Mouse (Mus musculus): ENCODE results near the gene Calm3. TPM values are rescaled to one million over a fixed set of nuclear protein-coding genes. Genes with fewer than 3 reads are reported as not detected.
A peak's percentile ranks its signal among the peaks of the same experiment; 100 is the strongest.

Calm3 gene
- total and polyA plus RNA-seq, 3 experiments, result 294 to 623 (median 326) TPM

DNA sequence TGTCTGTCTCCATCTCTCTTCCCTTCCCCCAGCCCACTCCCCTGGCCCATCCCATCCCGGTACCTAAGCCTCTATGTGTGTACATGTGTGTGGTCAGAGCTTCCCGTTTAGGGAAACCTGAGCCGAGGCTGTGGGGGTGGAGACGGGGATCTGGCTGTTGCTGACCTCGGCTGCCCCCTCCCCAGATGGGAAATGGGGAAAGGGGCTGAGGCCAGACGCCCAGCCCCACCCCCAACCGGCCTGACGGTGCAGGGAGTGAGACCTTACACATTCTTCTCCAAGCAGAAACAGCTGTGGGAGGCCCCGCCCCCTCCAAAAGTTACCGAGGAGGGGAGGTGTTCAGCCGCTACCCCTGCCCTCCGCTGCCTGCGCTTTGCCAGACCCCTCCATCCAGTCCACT, 47.3 kb downstream of the Calm3 start:
- no peaks in the 10 kb centered on the region for H3K79me2 ChIP-seq (replicated peaks; ENCODE audit: control insufficient read depth, extremely low read depth, insufficient read depth, poor library complexity, severe bottlenecking)
- in situ Hi-C loops (cut with MboI; ENCODE audit: low pct_ligation_motif_present, low pct_unique_long_range_greater_than_20kb, low sequenced_read_pairs), result no loop called here
- no peaks in the 10 kb centered on the region for H3K9me3 ChIP-seq (replicated peaks; ENCODE audit: low read length)
- TF ChIP-seq PAX5 (IDR thresholded peaks at IDR 0.05; ENCODE audit: low read length) (no peak), RAD21 (IDR thresholded peaks at IDR 0.05; ENCODE audit: low read depth, low read length) (no peak), USF1 (IDR thresholded peaks at IDR 0.05; ENCODE audit: low read depth, low read length) (no peak), GABPA (IDR thresholded peaks at IDR 0.05; ENCODE audit: insufficient replicate concordance, low read depth, low read length) (no peak)
- no peak overlapping the region for H3K27ac ChIP-seq (ENCODE audit: insufficient read depth, low read depth)
- peaks cover 6 to 39% of the 10 kb centered on the region in 2 experiments for H3K4me1 ChIP-seq (ENCODE audit: control insufficient read depth in 1 of 2, insufficient read depth in 2 of 2)
- H3K9ac ChIP-seq (ENCODE audit: insufficient read depth, low read depth), result peak overlapping the region; percentile 20
- dilution Hi-C loops (cut with MboI; ENCODE audit: extremely low pct_ligation_motif_present, extremely low pct_unique_long_range_greater_than_20kb, low sequenced_read_pairs), result no loop called here
- H3K36me3 ChIP-seq (replicated peaks in 1 of 2; ENCODE audit: control insufficient read depth in 1 of 2, insufficient read depth in 1 of 2, low read length in 1 of 2), result peaks cover 3 to 38% of the 10 kb centered on the region in 2 experiments
- H3K4me2 ChIP-seq (ENCODE audit: insufficient read depth, low read depth, poor library complexity, severe bottlenecking), result peak overlapping the region; percentile 52
- no peak for DNase-seq (ENCODE audit: extremely low read depth)
- peak overlapping the region; percentile 10 to 72 (median 55) for H3K4me3 ChIP-seq (replicated peaks in 1 of 3; ENCODE audit: low read depth in 2 of 3, low read length in 2 of 3, poor library complexity in 1 of 3)
- no peaks in the 10 kb centered on the region for H3K27me3 ChIP-seq (replicated peaks)

DNA sequence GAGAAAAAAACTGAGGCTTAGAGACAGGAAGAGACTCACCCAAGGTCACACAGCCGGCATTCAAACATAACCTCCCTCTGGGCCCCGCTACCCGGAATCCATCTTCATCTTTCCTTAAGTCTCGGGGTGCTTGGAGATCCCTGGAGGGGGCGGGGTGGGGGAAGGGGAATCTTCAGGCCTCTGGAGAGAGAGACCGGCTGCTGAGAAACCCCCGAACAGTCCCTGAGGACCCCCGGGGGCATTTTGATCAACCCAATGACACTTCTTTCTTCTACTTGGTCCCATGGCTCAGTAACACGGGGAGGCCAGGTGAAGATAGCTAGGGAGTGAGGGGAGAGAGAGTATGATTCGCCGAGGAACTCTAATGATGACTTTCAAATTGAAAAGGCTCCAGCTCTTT, 47.9 kb downstream of the Calm3 start:
- dilution Hi-C loops (cut with MboI; ENCODE audit: extremely low pct_ligation_motif_present, extremely low pct_unique_long_range_greater_than_20kb, low sequenced_read_pairs) (no loop called here), in situ Hi-C loops (cut with MboI; ENCODE audit: low pct_ligation_motif_present, low pct_unique_long_range_greater_than_20kb, low sequenced_read_pairs) (no loop called here)
- H3K4me1 ChIP-seq (ENCODE audit: control insufficient read depth in 1 of 2, insufficient read depth in 2 of 2), result peaks cover 6 to 39% of the 10 kb centered on the region in 2 experiments
- no peaks in the 10 kb centered on the region for H3K9me3 ChIP-seq (replicated peaks; ENCODE audit: low read length)
- H3K36me3 ChIP-seq (replicated peaks in 1 of 2; ENCODE audit: control insufficient read depth in 1 of 2, insufficient read depth in 1 of 2, low read length in 1 of 2), result peaks cover 8 to 39% of the 10 kb centered on the region in 2 experiments
- H3K9ac ChIP-seq (ENCODE audit: insufficient read depth, low read depth), result peak overlapping the region; percentile 20
- H3K27me3 ChIP-seq (replicated peaks), result no peaks in the 10 kb centered on the region
- peak overlapping the region; percentile 52 for H3K4me2 ChIP-seq (ENCODE audit: insufficient read depth, low read depth, poor library complexity, severe bottlenecking)
- no peak for DNase-seq (ENCODE audit: extremely low read depth)
- peak overlapping the region; percentile 55 to 72 (median 70) for H3K4me3 ChIP-seq (replicated peaks in 1 of 3; ENCODE audit: low read depth in 2 of 3, low read length in 2 of 3, poor library complexity in 1 of 3)
- no peaks in the 10 kb centered on the region for H3K79me2 ChIP-seq (replicated peaks; ENCODE audit: control insufficient read depth, extremely low read depth, insufficient read depth, poor library complexity, severe bottlenecking)
- TF ChIP-seq MAFK (IDR thresholded peaks at IDR 0.05; ENCODE audit: insufficient replicate concordance, low read length), result no peak
- no peak for TF ChIP-seq MEF2A (IDR thresholded peaks at IDR 0.05; ENCODE audit: borderline replicate concordance, low read depth, low read length)
- no peak for TF ChIP-seq USF2 (conservative IDR thresholded peaks at IDR 0.05; ENCODE audit: low read depth, low read length)
- no peak for TF ChIP-seq POLR2AphosphoS2 (IDR thresholded peaks at IDR 0.05; ENCODE audit: low read depth, low read length)
- no peak for TF ChIP-seq UBTF (IDR thresholded peaks at IDR 0.05; ENCODE audit: low read depth, low read length)
- TF ChIP-seq KAT2A (IDR thresholded peaks at IDR 0.05; ENCODE audit: insufficient replicate concordance, low read length), result no peak
- TF ChIP-seq CHD2 (IDR thresholded peaks at IDR 0.05; ENCODE audit: low read length), result no peak
- TF ChIP-seq MXI1 (IDR thresholded peaks at IDR 0.05; ENCODE audit: low read depth, low read length), result no peak
- no peak for TF ChIP-seq ZNF384 (IDR thresholded peaks at IDR 0.05; ENCODE audit: low read depth, low read length)
- TF ChIP-seq CHD1 (IDR thresholded peaks at IDR 0.05; ENCODE audit: low read depth, low read length), result no peak
- TF ChIP-seq CTCF (conservative IDR thresholded peaks at IDR 0.05 in 1 of 2, IDR thresholded peaks at IDR 0.05 in 1 of 2; ENCODE audit: low read depth in 2 of 2, low read length in 2 of 2), result no peak
- no peak for TF ChIP-seq MAZ (IDR thresholded peaks at IDR 0.05; ENCODE audit: low read depth, low read length)
- no peak for TF ChIP-seq EP300 (IDR thresholded peaks at IDR 0.05; ENCODE audit: low read length)
- no peak for TF ChIP-seq MYC (IDR thresholded peaks at IDR 0.05; ENCODE audit: low read depth, low read length)
- TF ChIP-seq USF1 (IDR thresholded peaks at IDR 0.05; ENCODE audit: low read depth, low read length), result no peak
- TF ChIP-seq RAD21 (IDR thresholded peaks at IDR 0.05; ENCODE audit: low read depth, low read length), result no peak
- no peak for TF ChIP-seq JUN (IDR thresholded peaks at IDR 0.05; ENCODE audit: insufficient read depth, low read depth, low read length)
- no peak for TF ChIP-seq RCOR1 (conservative IDR thresholded peaks at IDR 0.05; ENCODE audit: low read depth, low read length)
- no peak for TF ChIP-seq ETS1 (conservative IDR thresholded peaks at IDR 0.05; ENCODE audit: low read depth, low read length)
- no peak overlapping the region for H3K27ac ChIP-seq (ENCODE audit: insufficient read depth, low read depth)

Data from CH12.LX (cell line).